Mouse (Mus musculus): ENCODE measurements at regions not wholly inside any gene's neighbourhood (a gene's known extent, or its start where the extent isn't known, plus 50 kb on each side); places are given as distances from the start of the nearest gene placed in this dataset.
A peak's percentile ranks its signal among the peaks of the same experiment; 100 is the strongest.

DNA sequence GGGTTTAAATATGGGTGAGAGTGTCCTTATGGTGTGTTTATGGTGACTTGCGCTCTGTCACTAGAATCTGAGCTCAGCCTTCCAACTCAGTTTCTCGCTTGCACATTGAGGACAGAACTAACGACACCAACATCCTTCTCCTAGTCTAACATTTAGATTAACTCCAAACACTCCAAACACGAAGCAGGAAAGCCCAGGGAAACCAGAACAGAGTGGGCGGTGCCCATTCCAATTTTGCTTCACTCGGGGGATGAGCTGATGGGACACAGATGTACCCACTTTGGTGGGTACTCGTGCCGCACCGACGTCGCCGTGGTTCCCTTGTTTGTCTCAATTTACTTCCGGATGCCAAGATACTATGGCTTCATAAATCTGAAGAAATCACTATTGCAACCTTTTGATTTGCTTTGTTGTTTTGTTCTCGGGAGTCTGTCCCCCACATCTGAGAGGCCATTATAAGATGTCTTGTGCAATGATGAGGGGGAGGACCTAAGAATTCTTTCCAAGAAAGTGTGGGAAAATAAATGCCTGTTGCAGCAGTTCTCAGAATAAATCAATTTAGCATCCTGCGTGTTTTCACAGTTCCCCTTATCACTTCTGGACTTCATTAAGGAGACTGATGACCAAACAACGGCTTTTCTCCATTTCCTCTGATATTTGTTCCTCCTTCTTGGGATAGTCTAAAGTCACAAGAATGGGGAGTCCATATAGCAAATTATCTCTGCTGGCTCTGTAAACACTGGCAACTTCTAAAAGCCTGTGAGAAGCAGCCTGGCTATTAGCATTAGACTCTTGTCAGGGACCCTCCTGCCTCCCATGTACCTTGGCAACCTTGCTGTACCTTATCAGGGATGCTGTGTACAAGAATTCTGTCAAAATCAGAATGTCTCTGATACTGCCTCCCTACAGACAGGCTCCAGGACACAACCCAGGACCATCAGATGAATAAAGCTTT is 96.2 kb upstream of the Klf9 start:
- no peak for DNase-seq

DNA sequence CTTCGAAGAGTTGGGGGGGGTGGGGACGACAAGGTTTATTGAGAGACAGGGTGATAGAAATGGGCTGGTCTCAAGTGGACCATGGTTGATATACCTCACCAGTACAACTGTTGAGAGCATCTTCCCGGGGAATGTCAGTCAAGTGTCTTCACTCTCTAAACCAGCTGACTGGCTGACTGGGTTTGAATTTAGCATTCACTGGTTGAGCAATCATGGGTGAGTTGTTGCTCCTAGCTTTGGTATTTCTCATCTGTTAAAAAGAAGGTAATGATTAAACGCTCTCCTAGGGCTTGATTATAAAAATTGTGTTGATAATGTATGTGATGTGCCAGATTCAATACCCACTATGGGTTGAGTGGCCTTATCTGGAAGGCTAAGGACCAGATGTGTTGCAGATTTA is 89.6 kb upstream of the Klf9 start:
- DNase-seq: no peak

DNA sequence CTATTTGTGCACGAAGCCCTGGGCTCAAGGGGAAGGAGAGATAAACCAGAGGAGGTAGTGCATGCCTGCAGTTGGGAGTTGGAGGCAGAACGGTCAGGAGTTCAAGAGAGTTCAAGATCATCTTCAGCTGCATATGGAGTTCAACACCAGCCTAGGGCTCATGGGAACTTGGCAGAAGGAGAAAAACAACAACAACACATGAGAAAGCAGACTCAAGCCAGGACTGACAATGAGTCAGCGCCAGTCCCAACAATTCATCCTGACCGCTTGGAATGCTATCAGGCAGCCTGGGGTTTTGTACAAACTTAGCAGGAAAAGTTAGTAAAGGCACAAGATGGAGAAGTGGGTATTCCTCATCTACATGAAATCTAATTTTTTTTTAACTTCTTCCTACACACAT is 86.6 kb upstream of the Klf9 start:
- no peak for DNase-seq

DNA sequence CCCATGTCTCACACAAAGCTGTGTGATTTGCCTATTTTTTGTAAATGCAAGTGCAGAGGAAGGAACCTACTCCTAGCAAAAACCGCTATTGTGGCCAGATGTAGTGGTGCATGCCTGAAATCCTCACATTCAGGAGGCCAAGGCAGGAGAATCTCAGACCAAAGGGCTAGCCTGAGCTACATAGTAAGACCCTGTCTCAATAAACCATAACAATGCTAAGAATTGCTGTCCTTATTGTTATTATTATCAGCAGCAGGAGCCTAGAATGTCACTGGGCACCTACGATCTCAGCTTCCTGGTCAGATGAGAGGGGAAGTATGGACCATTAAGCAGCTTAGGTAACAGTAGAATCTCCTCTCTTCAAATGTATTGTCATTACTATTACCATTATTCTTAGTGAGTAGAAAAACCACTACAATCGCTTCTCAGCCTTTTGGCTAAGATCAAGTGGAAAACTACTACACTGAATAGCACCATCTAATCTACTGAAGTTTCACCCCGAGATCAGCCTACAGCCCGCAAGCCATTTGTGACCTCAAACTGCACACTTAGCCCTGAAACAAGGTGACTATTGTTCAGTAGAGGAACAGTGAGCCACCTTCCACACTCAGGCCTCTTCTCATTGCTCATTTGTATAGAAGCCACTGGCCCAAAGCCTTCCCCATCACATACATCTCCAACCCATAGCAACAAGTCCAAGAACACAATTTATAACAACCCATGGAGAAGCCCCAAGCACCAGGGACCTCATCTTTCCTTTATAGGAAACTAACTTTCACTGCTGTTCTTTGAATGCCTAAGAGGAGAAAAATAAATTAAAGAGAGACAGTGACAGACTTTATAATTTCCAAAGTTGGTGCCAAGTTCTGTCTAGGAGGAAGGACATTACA is 84.9 kb upstream of the Klf9 start:
- no peak for DNase-seq

DNA sequence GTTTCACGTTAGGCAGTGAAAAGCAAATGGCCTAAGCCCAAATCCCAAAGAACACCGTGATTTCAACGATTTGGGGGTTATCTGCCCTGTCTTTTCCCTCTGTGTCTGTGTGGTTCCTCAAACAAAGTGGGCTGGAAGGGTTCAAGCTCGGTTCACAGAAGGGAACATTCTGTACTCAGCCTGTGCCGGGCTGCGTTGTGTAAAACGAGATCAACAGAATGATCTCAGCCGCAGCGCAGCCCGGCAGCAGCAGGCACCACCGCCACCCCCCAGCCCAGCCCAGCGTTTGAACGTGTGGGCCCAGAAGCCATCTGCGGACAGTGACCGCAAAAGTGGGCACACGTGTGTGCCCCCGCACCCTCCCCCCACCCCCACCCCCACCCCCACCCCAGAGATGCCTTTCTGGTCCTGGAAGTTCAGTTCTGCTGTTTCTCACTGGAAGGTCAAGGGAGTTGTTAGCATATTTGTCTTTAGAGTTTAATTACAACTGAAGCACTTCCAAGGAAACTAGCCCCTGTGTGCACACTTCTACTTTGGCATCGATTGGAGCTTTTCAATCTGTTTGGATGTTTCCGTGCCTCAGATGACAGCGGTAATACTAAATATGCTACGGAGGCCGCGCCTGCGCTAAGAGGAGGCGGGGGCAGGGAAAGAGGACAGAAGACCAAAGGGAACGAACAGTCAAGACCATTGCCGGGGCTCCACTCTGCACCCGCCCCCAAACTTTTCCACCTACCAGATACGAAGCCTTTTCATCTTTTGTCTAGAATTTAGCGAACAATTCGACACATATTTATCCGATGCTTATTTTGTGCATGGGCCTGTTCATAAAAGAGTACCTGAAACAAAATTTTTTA is 83.9 kb upstream of the Klf9 start:
- peak; percentile 15 to 23 for DNase-seq

DNA sequence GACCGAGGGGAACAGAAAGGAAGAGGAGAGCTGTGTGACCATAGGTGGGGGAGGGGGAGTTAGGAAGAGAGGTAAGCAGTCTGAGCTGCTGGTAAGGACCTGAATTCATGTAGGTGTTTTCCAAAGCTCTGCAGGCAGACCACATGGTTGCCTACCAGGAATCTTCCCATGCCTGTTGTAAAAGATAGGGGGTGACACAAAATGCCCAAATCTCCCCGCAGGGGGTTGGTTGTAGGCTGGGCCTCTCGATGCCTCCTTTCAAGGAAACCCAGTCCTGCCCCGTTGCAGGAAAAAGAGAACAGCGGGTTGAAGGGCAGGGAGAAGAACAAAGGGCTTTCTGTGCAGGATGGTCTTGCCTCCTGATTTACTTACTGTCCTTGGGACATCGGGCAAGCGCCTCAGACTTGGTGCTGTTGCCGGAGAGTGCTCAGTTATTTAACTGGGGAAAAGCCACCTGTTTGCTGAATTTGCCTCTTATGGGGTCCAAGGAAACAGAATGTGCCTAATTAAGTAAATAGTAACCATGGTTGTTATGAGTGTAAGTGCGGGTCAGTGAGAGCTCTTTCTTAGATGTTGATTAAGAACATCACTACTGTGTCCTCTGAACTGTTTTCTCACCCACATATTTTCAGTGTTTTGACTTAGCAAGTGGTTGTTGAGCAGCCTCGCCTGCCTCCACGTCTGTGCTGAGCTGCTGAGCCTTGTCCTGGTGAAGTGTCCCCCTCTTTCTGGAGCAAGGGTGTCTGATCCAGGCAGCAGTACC is 83.1 kb upstream of the Klf9 start:
- DNase-seq: peak in 1 of 2 experiments; percentile 7

DNA sequence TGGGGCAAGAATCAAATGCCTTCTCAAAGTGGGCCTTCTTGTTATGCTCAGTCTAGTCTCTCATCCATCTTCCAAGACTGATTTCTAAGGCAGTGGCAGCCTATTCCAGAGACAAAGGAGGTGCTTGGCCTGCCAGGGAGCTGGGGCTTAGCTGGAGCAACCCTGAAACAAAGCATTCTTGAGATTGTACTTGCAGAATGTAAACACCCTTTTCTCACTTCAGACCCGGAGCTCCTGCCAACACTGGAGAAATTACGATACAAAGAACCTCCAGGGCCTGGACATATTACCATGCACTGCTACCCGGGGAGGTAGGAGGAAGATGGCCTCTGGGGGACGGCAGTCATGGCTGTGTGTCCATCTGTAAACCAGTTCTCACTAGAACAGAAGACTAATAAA is 82.5 kb upstream of the Klf9 start:
- no peak for DNase-seq

DNA sequence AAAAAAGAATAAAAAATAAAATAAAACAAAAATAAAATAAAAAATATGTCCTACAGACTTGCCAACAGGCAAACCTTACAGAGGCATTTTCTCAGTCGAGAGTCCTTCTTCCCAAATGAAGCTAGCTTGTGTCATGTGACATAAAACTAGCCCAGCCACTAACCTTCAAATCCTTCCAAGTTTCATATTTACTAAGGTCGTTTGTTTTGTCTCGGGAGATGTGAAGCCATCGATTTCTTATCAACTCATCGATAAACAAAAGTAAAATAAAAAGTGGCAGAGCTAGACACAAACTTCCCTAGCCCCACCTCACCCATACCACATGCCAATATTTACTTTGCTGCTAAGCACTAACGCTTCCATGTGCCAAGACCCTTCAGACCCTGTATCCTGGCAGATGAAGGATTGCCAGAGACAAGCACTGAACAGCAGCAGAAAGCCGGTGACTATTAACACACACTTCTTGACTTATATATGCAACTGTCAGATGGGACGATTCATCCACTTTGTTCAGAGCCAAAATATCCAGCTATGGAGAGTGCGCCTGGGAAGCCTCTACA is 79.9 kb upstream of the Klf9 start:
- no peak for DNase-seq

DNA sequence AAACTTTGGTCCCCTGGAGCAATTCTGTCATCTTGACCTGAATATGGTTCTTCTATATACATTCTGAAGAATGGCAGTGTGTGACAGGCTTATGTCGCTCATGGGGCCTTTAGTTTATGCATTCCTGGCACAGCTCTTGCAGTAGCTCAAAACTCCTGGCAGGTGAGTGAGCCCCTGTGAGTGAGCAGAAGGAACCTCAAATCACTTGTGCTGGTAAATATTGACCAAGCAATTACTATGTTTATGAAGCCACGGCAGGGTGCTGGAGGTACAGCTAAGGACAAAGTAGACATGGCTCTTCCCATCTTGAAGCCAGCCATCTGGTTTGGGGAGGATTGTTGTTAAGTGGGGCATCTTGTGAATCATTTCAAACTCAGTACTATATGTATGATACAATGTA is 79.1 kb upstream of the Klf9 start:
- no peak for DNase-seq

DNA sequence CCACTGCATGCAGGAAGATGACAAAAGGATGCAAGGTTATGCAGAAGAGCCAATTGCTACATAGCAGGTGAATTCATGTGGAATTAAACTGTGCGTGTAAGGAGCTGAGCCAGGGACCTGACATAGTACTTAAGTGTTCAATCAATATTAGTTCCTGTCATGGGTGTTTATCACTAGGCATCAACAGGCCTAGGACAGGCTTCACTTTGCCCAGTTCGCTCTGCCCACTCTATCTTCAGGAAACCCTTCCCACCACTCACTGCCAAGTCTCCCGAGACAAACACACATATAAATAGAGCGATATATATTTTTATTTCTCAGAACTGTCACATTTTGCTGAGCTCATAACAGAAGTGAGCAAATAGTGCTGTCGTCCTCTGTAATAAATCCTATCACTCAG is 78.2 kb upstream of the Klf9 start:
- no peak for DNase-seq

DNA sequence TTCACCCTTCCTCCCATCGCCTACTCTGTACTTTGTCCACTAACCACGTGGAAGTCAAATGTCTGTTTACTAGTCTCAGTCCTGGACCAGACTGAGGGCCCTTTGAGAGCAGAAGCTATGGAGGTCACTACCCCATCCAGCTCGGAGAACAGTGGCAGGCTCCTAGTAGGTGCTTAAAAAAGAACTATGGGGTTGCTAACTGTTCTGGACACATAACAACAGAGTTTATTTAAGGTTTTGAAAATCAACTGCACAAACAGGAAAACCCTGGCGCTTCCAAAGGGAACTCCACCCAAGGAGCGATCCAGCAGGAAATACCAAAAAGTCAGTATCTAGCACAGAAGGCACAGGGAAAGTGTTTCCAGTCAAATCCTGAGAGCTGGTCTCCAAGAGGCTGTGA is 75.5 kb upstream of the Klf9 start:
- DNase-seq: no peak

DNA sequence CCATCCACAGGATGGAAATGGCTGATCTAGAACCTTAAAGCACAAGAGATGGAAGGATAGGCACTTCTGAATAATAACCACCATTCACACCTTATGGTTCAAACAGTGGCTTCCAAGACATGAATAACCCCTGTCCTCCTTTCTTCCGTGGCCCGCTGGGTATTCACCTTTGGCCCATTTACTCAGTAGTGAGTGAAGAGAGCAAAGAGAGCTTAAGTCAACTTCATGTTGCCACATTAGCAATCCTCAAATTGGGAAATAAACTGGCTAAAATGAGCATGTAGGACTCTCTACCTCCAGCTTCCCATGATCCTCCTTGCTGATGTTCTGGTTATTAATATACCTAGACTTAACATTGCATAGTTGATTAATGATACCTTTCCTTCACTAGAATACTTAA is 74.3 kb upstream of the Klf9 start:
- DNase-seq: no peak

DNA sequence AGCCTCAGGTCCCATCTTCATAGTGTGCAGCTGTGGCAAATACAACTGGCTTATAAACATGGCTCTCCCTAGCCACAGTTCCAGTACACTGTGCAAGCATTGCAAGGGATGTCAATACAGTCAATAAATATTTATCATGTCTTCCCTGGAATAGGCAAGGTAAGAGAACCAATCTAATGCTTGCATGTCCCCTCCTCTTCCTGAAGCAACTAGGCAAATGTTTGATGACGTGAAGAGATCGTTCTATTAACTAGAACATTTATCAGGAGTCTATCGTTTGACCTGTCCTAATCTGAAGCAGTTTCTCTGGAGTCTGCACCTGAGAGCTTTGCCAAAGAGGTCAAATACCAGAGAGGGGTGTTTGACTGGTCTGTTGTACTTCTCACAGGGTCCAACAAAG is 72.4 kb upstream of the Klf9 start:
- no peak for DNase-seq

DNA sequence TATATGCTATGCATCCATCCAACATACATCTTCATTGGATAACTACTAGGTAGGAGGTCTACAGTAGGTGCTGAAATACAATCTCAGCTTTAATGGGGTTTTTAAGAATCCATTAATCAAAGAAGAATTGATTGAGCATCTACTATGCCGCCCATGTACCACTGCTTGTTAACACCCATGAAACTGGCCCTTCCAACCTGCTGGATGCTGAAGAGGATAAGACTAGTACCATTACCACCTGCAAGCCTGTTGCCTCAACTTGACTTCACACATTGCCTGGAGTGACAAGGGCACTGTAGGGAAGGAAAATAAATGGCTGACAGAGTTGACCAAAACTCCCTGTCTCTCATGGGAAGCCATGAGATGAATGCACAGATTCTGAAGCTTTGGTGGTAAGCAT is 71.4 kb upstream of the Klf9 start:
- DNase-seq: no peak

DNA sequence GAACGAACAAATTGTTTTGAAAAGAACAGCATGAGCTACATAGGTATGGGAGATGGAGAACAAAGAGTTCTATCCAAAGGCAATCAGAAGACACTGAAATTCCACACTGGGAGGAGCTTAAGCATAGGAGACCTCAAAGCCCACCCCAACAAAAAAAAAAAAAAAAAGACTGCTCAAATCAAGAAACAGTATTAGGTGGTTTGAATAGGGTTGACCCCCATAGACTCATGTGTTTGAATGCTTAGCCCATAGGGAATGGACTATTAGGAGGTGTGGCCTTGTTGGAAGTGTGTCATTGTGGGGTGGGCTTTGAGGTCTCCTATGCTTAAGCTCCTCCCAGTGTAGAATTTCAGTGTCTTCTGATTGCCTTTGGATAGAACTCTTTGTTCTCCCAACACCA is 70.0 kb upstream of the Klf9 start:
- no peak for DNase-seq

DNA sequence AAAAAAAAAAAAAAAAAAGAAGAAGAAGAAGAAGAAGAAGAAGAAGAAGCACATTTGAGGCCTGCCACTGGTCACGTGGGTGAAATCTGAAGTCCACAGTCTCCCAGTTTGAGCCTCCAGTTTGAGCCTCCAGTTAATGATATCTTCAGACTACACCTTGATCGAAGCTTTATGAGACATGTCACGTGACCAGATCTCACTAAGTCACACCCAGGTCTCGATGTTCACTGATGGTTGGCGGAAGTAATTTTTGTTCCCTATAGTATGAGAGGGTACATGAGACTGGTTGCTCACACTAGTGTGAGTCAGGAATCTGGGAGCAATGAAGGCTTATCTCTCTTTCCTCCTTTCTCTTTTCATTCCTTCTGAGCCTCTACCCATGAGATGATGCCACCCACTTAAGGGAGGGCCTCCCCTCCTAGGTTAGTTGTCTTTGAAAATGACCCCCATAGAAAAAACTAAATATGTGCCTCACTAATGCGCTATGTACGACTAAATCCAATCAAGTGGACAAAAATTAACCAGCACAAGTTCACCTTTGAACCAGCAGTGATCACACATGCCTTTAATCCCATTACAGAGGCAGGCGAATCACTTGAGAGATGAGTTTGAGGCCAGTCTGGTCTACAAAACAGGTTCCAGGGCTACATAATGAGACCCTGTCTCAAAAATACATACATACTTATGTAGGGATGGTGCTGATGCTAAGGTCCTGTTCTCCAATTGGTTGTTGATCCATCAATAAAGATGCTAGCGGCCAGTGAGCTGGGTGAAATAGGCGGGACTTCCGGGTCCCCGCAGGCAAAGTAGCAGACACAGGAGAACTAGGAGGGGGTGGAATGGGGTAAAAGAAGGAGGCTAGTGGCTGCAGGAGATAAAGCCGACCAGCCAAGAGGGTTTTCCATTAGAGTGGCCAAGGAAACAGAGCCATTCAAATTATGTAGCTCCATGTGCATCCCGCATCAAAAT is 66.1 kb upstream of the Klf9 start:
- DNase-seq: no peak

DNA sequence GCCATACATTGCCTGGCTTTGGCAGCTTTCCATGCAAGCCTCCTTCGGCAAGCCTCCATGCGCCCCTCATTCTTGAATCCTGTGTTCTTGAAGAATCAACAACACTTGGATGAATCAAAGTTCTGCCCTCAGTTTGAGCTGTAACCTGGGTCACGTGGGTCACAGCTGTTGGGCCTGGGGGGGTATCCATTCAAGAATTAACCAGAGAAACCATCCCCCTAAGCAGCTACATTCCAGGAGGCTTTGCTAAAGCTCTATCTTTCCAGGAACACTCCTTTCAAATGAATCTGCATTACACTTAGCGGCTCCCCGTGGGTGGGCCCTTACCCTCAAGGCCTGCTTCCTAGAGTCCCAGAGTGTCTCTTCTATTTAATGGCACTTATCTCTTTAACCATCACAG is 65.2 kb upstream of the Klf9 start:
- no peak for DNase-seq

DNA sequence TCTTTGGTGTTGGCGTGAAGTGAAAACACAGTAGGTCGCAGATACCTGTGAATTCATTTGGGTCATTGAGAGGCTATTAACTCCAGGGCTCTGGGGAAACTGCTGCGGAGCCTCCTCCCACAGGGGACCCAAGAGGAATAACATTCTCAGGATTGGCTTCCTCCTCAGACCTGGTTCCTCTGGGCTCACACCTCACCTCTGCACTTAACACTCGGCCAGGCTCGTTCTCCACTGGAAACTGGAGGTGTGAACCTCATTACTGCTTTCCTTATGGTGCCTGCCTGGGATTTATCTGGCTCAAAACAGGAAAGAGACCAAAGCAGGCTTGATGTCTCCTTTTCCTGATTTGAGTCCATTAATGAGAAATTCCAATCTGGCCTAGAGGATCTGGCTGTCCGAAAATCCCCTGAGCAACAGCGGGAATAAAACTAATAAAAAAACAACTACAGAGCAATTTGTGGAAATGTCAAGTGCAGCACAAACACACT is 55.8 kb upstream of the Klf9 start:
- no peak for DNase-seq

DNA sequence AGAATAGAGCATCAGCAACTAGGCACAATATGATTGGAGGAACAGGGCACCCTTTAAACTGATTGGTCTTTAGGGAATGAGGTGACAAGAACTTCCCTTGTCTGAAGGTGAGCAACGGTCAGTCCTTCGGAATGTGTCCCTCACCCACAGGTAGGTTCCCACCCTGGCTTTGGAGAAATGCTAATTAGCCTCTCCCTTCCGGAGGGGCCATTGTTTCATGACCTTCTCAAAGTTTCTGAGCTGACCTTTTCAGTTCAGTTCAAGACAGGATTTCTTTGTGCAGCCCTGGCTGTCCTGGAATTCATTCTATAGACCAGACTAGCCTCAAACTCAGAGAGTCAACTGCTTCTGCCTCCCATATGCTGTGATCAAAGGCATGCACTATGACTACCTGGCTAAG is 53.5 kb upstream of the Klf9 start:
- DNase-seq: no peak

DNA sequence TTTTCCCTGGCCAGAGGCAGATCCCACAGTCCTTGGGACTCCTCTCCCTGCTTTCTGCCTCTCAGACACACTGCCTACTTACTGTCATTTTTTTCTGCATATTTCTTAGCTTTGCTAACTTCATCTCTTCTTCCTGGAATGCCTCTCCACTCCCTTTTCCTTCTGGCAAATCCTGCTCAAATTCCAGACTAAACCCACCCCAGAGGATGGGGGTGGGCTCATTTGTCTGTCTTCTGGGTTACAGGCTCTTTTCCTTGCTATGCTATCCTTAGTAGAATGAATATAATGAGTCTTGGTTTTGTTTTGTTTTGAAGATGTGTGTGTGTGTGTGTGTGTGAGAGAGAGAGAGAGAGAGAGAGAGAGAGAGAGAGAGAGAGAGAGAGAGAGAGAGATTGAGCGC is 51.9 kb upstream of the Klf9 start:
- no peak for DNase-seq

Measured in B cell, adult 2 months (primary cell).